Mouse (Mus musculus): ENCODE results near the gene Apba2.

GRCm38 (mm10) chr7:64645458-64645857, 144.0 kb downstream of the Apba2 start:
- TF ChIP-seq CTCF (IDR thresholded peaks at IDR 0.05; ENCODE audit: insufficient read depth, low read depth, low read length) = no peak
- TF ChIP-seq POLR2A (IDR thresholded peaks at IDR 0.05; ENCODE audit: insufficient read depth, low read depth, low read length) = no peak

Data from olfactory bulb, adult 2 months (tissue).